Mouse (Mus musculus) intestine, embryonic 16.5 days (tissue): ENCODE measurements at regions not wholly inside any gene's neighbourhood (a gene's known extent, or its start where the extent isn't known, plus 50 kb on each side); places are given as distances from the start of the nearest gene placed in this dataset.

Experiments used
- ATAC-seq: fragments of 200-750 bp; cut with Nextera tagmentation; 2 replicates; pipeline ENCODE4 v1.8.0; 2017; ENCODE audit warnings: moderate TSS enrichment, moderate library complexity
- H3K27ac ChIP-seq: fragments of 300-500 bp; sonication (generic); 2 replicates; pipeline ENCODE4 v1.5.1; 2014; ENCODE audit warnings: mild to moderate bottlenecking, low read length
- H3K27me3 ChIP-seq: fragments of 300-500 bp; sonication (generic); replicated peaks from 2 replicates; pipeline ENCODE4 v1.6.1; 2014; ENCODE audit warnings: low read length, control low read depth, mixed read lengths; ENCODE audit not compliant: control insufficient read depth, insufficient read depth
- H3K36me3 ChIP-seq: fragments of 300-500 bp; sonication (generic); 2 replicates; pipeline ENCODE4 v1.6.1; 2014; ENCODE audit warnings: low read length, control low read depth; ENCODE audit not compliant: control insufficient read depth, insufficient read depth
- H3K4me1 ChIP-seq: fragments of 300-500 bp; sonication (generic); 2 replicates; pipeline ENCODE4 v1.6.1; 2014; ENCODE audit warnings: low read length, control low read depth, mixed read lengths; ENCODE audit not compliant: control insufficient read depth, insufficient read depth
- H3K4me2 ChIP-seq: fragments of 300-500 bp; sonication (generic); 2 replicates; pipeline ENCODE4 v1.6.1; 2014; ENCODE audit warnings: low read depth, low read length, control low read depth
- H3K4me3 ChIP-seq: fragments of 300-500 bp; sonication (generic); 2 replicates; pipeline ENCODE4 v1.5.1; 2014; ENCODE audit warnings: mild to moderate bottlenecking, low read length
- H3K9ac ChIP-seq: fragments of 300-500 bp; sonication (generic); 2 replicates; pipeline ENCODE4 v1.6.1; 2014; ENCODE audit warnings: low read depth, low read length
- H3K9me3 ChIP-seq: fragments of 300-500 bp; sonication (generic); 2 replicates; pipeline ENCODE4 v1.6.1; 2016; ENCODE audit warnings: low read length, control low read depth; ENCODE audit not compliant: control insufficient read depth
- WGBS: fragments of 180-500 bp; shearing (Covaris S2); extraction: QIAGEN DNeasy Blood & Tissue Kit; methylation state at CpG from one replicate; pipeline ENCODE4 v1.1.7; 2014; 5-methylcytosine and 5-hydroxymethylcytosine counted together

DNA sequence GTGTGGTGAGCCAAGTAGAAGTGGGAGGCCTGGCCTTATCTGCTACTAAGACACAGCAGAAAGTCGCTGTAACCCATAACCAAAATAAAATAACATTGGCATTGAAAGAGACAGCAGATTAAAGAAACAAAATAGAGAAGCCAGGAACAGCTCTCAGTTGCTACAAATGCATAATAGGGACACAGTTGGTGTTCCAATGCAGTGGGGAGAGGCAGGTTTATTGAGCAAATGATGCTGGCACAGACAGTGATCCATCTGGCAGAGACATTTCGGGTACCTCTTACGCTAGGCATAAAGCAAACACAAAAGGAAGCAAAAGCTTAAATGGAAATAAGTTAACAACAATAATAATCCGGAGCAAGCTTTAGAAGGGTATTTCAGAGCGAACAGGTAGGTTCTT lies 83.6 kb upstream of the Foxq1 start:
- no peak overlapping the region for H3K4me2 ChIP-seq
- H3K4me3 ChIP-seq, result no peak overlapping the region
- no peaks in the 10 kb centered on the region for H3K9me3 ChIP-seq
- no peaks in the 10 kb centered on the region for H3K36me3 ChIP-seq
- no peak overlapping the region for H3K27ac ChIP-seq
- H3K4me1 ChIP-seq, result no peaks in the 10 kb centered on the region
- WGBS, result 80% methylated on average over 5 of the region's 5 CpGs
- H3K27me3 ChIP-seq, result no peaks in the 10 kb centered on the region
- H3K9ac ChIP-seq, result no peak overlapping the region
- no peak for ATAC-seq

DNA sequence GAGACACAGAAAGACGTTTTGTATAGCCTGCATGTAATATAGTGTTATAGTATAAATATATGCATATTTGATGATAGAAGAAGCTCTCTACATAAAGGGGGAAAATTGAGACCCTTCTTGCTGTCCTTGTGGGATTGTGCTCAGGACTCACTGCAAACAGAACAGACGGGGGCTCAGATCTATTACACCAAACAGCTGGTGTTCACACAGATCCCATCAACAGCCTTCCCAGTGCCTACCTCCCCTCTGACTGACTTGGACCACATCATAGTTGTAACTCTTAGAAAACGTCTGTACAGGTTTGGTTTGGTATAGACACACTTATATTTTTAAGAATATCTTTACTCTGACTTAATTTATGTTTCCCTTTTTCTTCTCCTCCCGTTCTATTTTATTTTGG lies 83.1 kb upstream of the Foxq1 start:
- Histone ChIP-seq H3K36me3 (no peaks in the 10 kb centered on the region), H3K4me2 (no peak overlapping the region), H3K27ac (no peak overlapping the region), H3K9ac (no peak overlapping the region), H3K4me1 (no peaks in the 10 kb centered on the region), H3K9me3 (no peaks in the 10 kb centered on the region), H3K27me3 (no peaks in the 10 kb centered on the region), H3K4me3 (no peak overlapping the region)
- 64% methylated on average over 4 of the region's 4 CpGs for WGBS
- no peak for ATAC-seq

DNA sequence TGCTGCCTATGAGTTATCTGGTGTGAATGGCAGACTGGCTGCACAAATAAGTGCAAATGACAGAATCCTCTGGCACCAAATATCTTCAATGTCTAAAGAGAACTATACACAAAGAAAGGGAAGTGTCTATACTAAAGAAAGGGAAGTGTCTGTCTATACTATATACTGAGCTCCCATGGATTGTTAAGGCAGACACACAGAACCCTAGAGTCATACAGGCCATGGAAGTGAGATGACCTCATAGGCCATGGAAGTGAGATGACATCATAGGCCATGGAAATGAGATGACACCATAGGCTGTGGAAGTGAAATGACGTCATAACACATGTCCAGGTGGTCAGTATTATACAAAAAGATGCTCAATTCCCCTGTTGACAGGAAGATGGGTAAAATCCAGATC lies 82.7 kb upstream of the Foxq1 start:
- Histone ChIP-seq H3K9ac (no peak overlapping the region), H3K9me3 (no peaks in the 10 kb centered on the region), H3K36me3 (no peaks in the 10 kb centered on the region), H3K27ac (no peak overlapping the region), H3K27me3 (no peaks in the 10 kb centered on the region), H3K4me3 (no peak overlapping the region), H3K4me2 (no peak overlapping the region), H3K4me1 (no peaks in the 10 kb centered on the region)
- WGBS, result 97% methylated on average over 1 of the region's 1 CpGs
- ATAC-seq, result no peak

DNA sequence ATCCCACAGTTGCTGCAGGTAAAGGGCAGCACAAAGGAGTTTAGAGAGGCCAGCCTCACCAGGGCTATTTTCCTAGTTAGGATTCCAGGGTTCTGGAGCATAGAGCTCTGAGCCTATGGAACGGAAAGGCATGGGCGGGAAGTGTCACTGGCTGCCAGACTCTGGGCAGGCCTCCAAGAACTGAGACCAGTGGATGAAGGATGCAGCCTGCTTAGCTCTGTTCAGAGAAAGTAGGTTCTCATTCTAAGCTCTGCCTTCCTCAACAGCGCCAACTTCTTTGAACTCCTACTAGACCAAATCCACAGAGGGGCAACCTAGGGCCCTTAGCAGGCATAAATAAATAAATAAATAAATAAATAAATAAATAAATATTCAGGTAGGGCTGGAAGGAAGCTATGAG lies 80.1 kb upstream of the Foxq1 start:
- H3K4me3 ChIP-seq, result no peak overlapping the region
- no peaks in the 10 kb centered on the region for H3K36me3 ChIP-seq
- no peak for ATAC-seq
- no peaks in the 10 kb centered on the region for H3K9me3 ChIP-seq
- H3K9ac ChIP-seq, result no peak overlapping the region
- 70% methylated on average over 3 of the region's 3 CpGs for WGBS
- H3K4me1 ChIP-seq, result no peaks in the 10 kb centered on the region
- H3K27me3 ChIP-seq, result no peaks in the 10 kb centered on the region
- H3K4me2 ChIP-seq, result no peak overlapping the region
- H3K27ac ChIP-seq, result no peak overlapping the region

DNA sequence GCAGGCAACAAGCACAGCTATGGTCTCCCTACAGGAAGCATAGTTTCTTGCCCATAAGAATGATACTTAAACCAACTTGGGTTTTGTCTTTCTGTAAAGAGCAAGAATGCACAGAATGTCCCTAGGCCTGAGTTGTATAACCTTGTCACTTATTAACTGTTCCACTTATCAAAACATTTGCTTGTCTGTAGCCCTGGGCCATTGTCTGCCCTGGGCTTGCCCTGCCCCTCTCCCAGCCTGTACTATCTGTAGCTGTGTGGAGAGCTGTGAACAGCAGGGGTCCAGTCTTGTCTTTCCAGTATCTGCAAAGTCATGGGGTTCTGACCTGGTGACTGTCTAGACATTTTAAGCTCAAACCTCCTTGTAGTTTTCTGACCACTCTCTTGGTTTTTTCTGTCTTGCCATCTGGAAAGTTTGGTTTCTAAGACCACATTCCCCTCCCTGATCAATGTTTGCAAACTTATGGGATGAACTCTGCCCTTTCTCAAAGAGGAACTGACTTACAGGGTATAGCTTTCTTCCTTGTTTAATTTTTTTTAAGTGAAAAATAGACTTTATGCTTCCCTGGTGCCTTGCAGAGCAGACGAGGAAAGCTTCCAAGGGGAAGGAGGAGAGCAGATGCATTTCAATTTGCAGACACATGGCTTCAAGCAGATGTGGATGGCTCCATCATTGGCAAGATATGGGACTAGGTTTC lies 78.6 kb upstream of the Foxq1 start:
- H3K27me3 ChIP-seq, result no peaks in the 10 kb centered on the region
- H3K4me1 ChIP-seq, result no peaks in the 10 kb centered on the region
- no peaks in the 10 kb centered on the region for H3K9me3 ChIP-seq
- 42% methylated on average over 1 of the region's 1 CpGs for WGBS
- 0 out of 2 replicates have a peak overlapping the region, but pooled peaks have one; percentile 17 for H3K4me2 ChIP-seq
- no peaks in the 10 kb centered on the region for H3K36me3 ChIP-seq
- H3K27ac ChIP-seq, result peak overlapping the region; percentile 21; the same call in 1 of the 2 replicates
- no peak overlapping the region for H3K4me3 ChIP-seq
- ATAC-seq, result peak; percentile 96
- no peak overlapping the region for H3K9ac ChIP-seq

DNA sequence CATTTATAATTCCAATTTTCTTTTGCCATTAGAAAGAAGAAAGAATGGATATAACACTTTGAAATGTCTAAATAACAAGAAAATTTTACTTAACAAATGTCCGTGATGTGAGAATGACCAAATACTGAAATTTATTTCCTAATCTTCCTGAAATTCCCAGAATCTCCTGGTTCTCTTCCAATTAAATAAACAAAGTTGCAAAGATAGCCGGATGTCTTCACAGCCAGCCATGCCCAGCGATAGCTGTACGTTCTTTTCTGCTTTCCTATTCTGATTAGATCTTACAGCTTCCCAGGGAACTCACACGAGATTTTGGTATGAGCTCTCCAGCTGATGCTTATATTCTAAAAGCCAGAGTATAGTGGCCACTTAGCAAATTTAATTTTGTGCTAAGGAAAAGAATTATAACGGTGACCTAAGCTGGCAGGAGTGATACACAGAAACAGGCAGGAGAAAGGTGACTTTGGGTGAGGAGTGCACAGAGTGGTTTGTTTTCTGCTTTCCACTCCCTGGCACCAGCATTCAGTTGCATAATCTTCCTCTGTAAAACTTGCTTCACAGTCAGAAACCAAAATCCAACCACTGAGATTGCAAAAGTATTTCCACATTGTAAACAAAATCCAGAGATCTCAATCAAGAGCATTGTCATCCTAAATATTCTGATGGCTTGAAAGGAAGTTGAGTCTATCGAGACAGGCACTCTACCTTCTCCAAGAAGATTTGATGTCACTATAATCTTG lies 74.7 kb upstream of the Foxq1 start:
- Histone ChIP-seq H3K27me3 (no peaks in the 10 kb centered on the region), H3K4me1 (no peaks in the 10 kb centered on the region), H3K4me2 (no peak overlapping the region), H3K36me3 (no peaks in the 10 kb centered on the region), H3K9ac (no peak overlapping the region), H3K4me3 (no peak overlapping the region), H3K27ac (no peak overlapping the region), H3K9me3 (no peaks in the 10 kb centered on the region)
- ATAC-seq, result no peak
- 67% methylated on average over 7 of the region's 7 CpGs for WGBS

DNA sequence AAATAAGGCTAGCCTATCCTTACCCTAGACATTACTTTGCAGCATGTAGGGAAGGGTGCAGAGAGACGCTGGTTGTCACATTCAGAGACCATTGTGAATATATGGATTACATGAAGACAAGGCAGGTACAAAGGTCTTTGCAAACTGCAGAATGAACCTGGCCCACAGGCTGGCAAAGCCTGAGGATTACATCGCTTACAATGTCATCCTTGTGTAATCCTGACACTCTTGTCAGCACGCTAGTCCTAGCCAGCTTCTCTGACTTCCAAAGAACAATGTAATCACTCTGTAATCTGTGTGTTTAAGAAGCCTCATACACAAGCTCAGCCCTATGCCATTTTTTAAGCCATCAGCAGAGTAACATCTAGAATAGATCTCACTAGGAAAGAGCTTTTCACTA lies 69.6 kb upstream of the Foxq1 start:
- H3K27me3 ChIP-seq, result no peaks in the 10 kb centered on the region
- no peak overlapping the region for H3K27ac ChIP-seq
- H3K9me3 ChIP-seq, result no peaks in the 10 kb centered on the region
- no peak overlapping the region for H3K9ac ChIP-seq
- 83% methylated on average over 3 of the region's 3 CpGs for WGBS
- H3K4me1 ChIP-seq, result no peaks in the 10 kb centered on the region
- no peaks in the 10 kb centered on the region for H3K36me3 ChIP-seq
- H3K4me3 ChIP-seq, result no peak overlapping the region
- no peak overlapping the region for H3K4me2 ChIP-seq
- no peak for ATAC-seq

DNA sequence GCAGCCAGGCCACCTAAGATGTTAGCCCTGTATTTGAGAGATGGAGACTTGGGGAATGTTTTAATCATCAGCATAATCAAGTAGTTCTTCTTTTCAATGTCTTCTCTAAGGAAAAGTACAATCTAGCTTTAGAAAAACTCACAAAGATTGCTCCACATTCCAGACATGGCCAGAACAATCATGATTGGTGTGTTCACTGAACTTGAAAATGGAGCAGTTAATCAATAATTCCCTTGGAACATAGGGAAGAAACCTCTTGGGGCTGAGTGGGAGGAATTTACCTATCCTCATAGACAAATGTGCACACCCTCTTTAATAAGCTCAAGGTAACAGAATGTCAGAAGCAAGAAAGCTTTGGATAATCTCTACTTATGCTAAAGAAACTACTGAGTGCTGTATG lies 67.7 kb upstream of the Foxq1 start:
- Histone ChIP-seq H3K4me1 (no peaks in the 10 kb centered on the region), H3K4me2 (no peak overlapping the region), H3K9me3 (no peaks in the 10 kb centered on the region), H3K36me3 (no peaks in the 10 kb centered on the region), H3K27me3 (no peaks in the 10 kb centered on the region), H3K9ac (no peak overlapping the region), H3K4me3 (no peak overlapping the region), H3K27ac (no peak overlapping the region)
- no peak for ATAC-seq

DNA sequence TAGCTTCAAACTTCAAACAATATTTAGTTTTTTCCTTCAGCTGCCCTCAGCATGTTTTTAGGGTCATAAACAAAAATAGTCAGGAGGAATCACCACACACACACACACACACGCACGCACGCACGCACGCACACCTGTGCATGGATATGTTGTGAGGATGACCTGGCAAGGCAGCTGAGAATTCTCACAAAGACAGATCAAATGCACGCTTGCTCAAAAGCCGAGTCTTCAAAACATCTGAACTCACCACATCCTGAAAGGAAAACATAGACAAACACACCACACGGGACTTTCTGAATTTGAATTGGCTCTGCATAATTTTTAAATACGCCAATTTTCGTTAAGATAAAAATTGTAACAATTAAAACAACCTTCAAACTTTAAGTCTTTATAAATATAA lies 52.7 kb upstream of the Foxq1 start:
- Histone ChIP-seq H3K36me3 (no peaks in the 10 kb centered on the region), H3K4me1 (peaks cover 5% of the 10 kb centered on the region), H3K27ac (no peak overlapping the region), H3K9me3 (no peaks in the 10 kb centered on the region), H3K9ac (no peak overlapping the region), H3K27me3 (no peaks in the 10 kb centered on the region), H3K4me2 (no peak overlapping the region), H3K4me3 (no peak overlapping the region)
- WGBS, result 85% methylated on average over 10 of the region's 10 CpGs
- no peak for ATAC-seq
